ENCODE assay signal across 26 mouse cellular contexts in the genomic region with DNA sequence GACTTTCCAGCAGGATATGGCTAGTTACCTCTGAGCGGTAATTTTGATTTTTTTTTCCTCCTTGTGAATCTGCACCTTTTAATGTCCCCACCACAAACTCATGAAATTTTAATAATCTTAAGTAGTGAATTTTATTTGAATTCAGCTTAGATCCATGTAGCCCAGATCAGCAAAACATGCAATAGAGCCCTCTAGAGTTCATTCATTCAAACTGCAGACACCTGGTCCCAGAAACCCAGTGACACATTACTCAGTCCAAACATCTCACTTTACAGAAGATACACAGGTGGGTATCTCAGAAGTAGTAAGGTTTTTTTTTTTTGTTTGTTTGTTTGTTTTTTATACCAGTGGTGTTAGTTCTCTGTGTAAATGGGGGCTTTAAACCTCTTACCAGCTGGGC.
DNase-seq lines count a peak whose midpoint lies in the region; ATAC-seq and TF ChIP-seq lines count a peak whose summit lies in the region.
"Had no signal": no experiment of that assay in that cellular context is flagged by ENCODE, and none has a peak within 500 bp of the region (broad histone marks: within the 10 kb centered on the region; RNA-seq: fewer than 3 reads in every experiment).

No protein-coding gene starts in this region.

- H3K27me3 ChIP-seq in lung, postnatal 0 days (replicated peaks; ENCODE audit: insufficient read depth, low read length): no peaks in the 10 kb centered on the region
- no peaks in the 10 kb centered on the region for H3K27me3 ChIP-seq in CH12.LX (replicated peaks)
- H3K27me3 ChIP-seq in forebrain, embryonic 13.5 days: no peaks in the 10 kb centered on the region
- H3K27me3 ChIP-seq: embryonic facial prominence, embryonic 13.5 days; forebrain, embryonic 12.5 days; heart, embryonic 13.5 days; hindbrain, embryonic 12.5 days; neural tube, embryonic 15.5 days had no signal

- no peak for TF ChIP-seq POLR2A in CH12.LX (IDR thresholded peaks at IDR 0.05; ENCODE audit: low read depth, low read length)

- no peaks in the 10 kb centered on the region for H3K9me3 ChIP-seq in lung, postnatal 0 days (ENCODE audit: low read length)
- no peaks in the 10 kb centered on the region for H3K9me3 ChIP-seq in CH12.LX (replicated peaks; ENCODE audit: low read length)
- no peaks in the 10 kb centered on the region for H3K9me3 ChIP-seq in forebrain, embryonic 13.5 days (replicated peaks)
- H3K9me3 ChIP-seq: embryonic facial prominence, embryonic 13.5 days; heart, embryonic 13.5 days; hindbrain, embryonic 12.5 days; neural tube, embryonic 15.5 days had no signal

- WGBS in lung, postnatal 0 days: 100% methylated on average over 1 of the region's 1 CpGs
- WGBS in forebrain, embryonic 13.5 days: 97% methylated on average over 1 of the region's 1 CpGs

- H3K9ac ChIP-seq in lung, postnatal 0 days (replicated peaks; ENCODE audit: low read depth): no peak overlapping the region
- H3K9ac ChIP-seq in CH12.LX (ENCODE audit: insufficient read depth, low read depth): no peak overlapping the region
- no peak overlapping the region for H3K9ac ChIP-seq in forebrain, embryonic 13.5 days
- H3K9ac ChIP-seq: embryonic facial prominence, embryonic 13.5 days; forebrain, embryonic 12.5 days; heart, embryonic 13.5 days; hindbrain, embryonic 12.5 days; liver, embryonic 14.5 days; neural tube, embryonic 15.5 days had no signal

- no peak overlapping the region for H3K4me2 ChIP-seq in lung, postnatal 0 days (replicated peaks; ENCODE audit: low read depth, low read length)
- no peak overlapping the region for H3K4me2 ChIP-seq in CH12.LX (ENCODE audit: insufficient read depth, low read depth, poor library complexity, severe bottlenecking)
- no peak overlapping the region for H3K4me2 ChIP-seq in forebrain, embryonic 13.5 days
- H3K4me2 ChIP-seq: embryonic facial prominence, embryonic 13.5 days; forebrain, embryonic 12.5 days; heart, embryonic 13.5 days; hindbrain, embryonic 12.5 days; neural tube, embryonic 15.5 days had no signal

- peak; percentile 7 for TF ChIP-seq RAD21 in CH12.LX (IDR thresholded peaks at IDR 0.05; ENCODE audit: low read depth, low read length)

- no peak for DNase-seq in layer of hippocampus, adult 2 months (ENCODE audit: low spot score in 2 of 2)
- DNase-seq in layer of hippocampus, postnatal 10 days (ENCODE audit: low spot score in 2 of 2): no peak
- no peak for DNase-seq in lung, postnatal 0 days (ENCODE audit: low spot score)
- DNase-seq in lung, postnatal 36 days: no peak
- DNase-seq in CH12.LX (ENCODE audit: extremely low read depth) (no peak), R1 (ENCODE audit: low read depth, low spot score) (peak; percentile 12)
- DNase-seq: adrenal gland, postnatal 14 days; cerebellum, adult 2 months; cerebellum, postnatal 36 days; embryo, embryonic 11 days; heart, postnatal 14 days; kidney, adult 8-10 months; kidney, postnatal 25 days; right cerebral cortex, postnatal 14 days had no signal

- in situ Hi-C loops in CH12.LX (cut with MboI; ENCODE audit: low pct_ligation_motif_present, low pct_unique_long_range_greater_than_20kb, low sequenced_read_pairs): no loop called here

- dilution Hi-C loops in CH12.LX (cut with MboI; ENCODE audit: extremely low pct_ligation_motif_present, extremely low pct_unique_long_range_greater_than_20kb, low sequenced_read_pairs): no loop called here

- no peaks in the 10 kb centered on the region for H3K36me3 ChIP-seq in lung, postnatal 0 days (ENCODE audit: insufficient read depth, low read length)
- H3K36me3 ChIP-seq in CH12.LX (replicated peaks in 1 of 2; ENCODE audit: control insufficient read depth in 1 of 2, insufficient read depth in 1 of 2, low read length in 1 of 2): no peaks in the 10 kb centered on the region
- H3K36me3 ChIP-seq in forebrain, embryonic 13.5 days (ENCODE audit: poor library complexity, severe bottlenecking): no peaks in the 10 kb centered on the region
- H3K36me3 ChIP-seq: embryonic facial prominence, embryonic 13.5 days; forebrain, embryonic 12.5 days; heart, embryonic 13.5 days; hindbrain, embryonic 12.5 days; midbrain, embryonic 10.5 days; neural tube, embryonic 15.5 days had no signal

- no peak for ATAC-seq in lung, postnatal 0 days
- ATAC-seq in forebrain, embryonic 13.5 days: no peak
- ATAC-seq: CD4-positive, CD25-positive, alpha-beta regulatory T cell, adult 4 months; inflammation-experienced regulatory T-cells, adult 6 months had no signal

- no peaks in the 10 kb centered on the region for H3K79me2 ChIP-seq in CH12.LX (replicated peaks; ENCODE audit: control insufficient read depth, extremely low read depth, insufficient read depth, poor library complexity, severe bottlenecking)

- no peaks in the 10 kb centered on the region for H3K4me1 ChIP-seq in lung, postnatal 0 days (ENCODE audit: insufficient read depth, low read depth, low read length)
- H3K4me1 ChIP-seq in CH12.LX (ENCODE audit: control insufficient read depth in 1 of 2, insufficient read depth in 2 of 2): no peaks in the 10 kb centered on the region
- peaks cover 13% of the 10 kb centered on the region for H3K4me1 ChIP-seq in forebrain, embryonic 13.5 days
- H3K4me1 ChIP-seq: embryonic facial prominence, embryonic 13.5 days; heart, embryonic 13.5 days had no signal

- no peak for TF ChIP-seq EP300 in lung, postnatal 0 days (IDR thresholded peaks at IDR 0.05)
- no peak for TF ChIP-seq EP300 in CH12.LX (IDR thresholded peaks at IDR 0.05; ENCODE audit: low read length)

- H3K4me3 ChIP-seq in layer of hippocampus, adult 2 months: no peak overlapping the region
- no peak overlapping the region for H3K4me3 ChIP-seq in lung, postnatal 0 days (ENCODE audit: low read depth, low read length)
- no peak overlapping the region for H3K4me3 ChIP-seq in CH12.LX (replicated peaks in 1 of 3; ENCODE audit: low read depth in 2 of 3, low read length in 2 of 3, poor library complexity in 1 of 3)
- no peak overlapping the region for H3K4me3 ChIP-seq in forebrain, embryonic 13.5 days
- H3K4me3 ChIP-seq: embryonic facial prominence, embryonic 13.5 days; erythroblast, embryonic 14.5 days; forebrain, embryonic 12.5 days; heart, embryonic 13.5 days; hindbrain, embryonic 12.5 days; midbrain, embryonic 10.5 days; neural tube, embryonic 15.5 days had no signal

- H3K27ac ChIP-seq in layer of hippocampus, adult 2 months: no peak overlapping the region
- no peak overlapping the region for H3K27ac ChIP-seq in lung, postnatal 0 days (ENCODE audit: low read length)
- H3K27ac ChIP-seq in CH12.LX (ENCODE audit: insufficient read depth, low read depth): no peak overlapping the region
- H3K27ac ChIP-seq in forebrain, embryonic 13.5 days: no peak overlapping the region
- H3K27ac ChIP-seq: embryonic facial prominence, embryonic 13.5 days; forebrain, embryonic 12.5 days; heart, embryonic 13.5 days; hindbrain, embryonic 12.5 days; liver, embryonic 14.5 days; macrophage; midbrain, embryonic 10.5 days; neural tube, embryonic 15.5 days had no signal

- TF ChIP-seq CTCF in layer of hippocampus, adult 2 months (conservative IDR thresholded peaks at IDR 0.05): peak; percentile 68
- 0 out of 2 replicates have a peak, but pooled peaks have one; percentile 5 for TF ChIP-seq CTCF in lung, postnatal 0 days (IDR thresholded peaks at IDR 0.05)
- peak; percentile 8 to 30; a peak in 1 of 4 replicates for TF ChIP-seq CTCF in CH12.LX (conservative IDR thresholded peaks at IDR 0.05 in 1 of 2, IDR thresholded peaks at IDR 0.05 in 1 of 2; ENCODE audit: low read depth in 2 of 2, low read length in 2 of 2)

TF ChIP-seq in CH12.LX, 34 proteins besides CTCF, POLR2A, EP300 and RAD21:
- TF ChIP-seq HCFC1 (IDR thresholded peaks at IDR 0.05; ENCODE audit: low read depth, low read length) (no peak), SIN3A (IDR thresholded peaks at IDR 0.05; ENCODE audit: low read length) (no peak), USF2 (conservative IDR thresholded peaks at IDR 0.05; ENCODE audit: low read depth, low read length) (no peak), TCF12 (IDR thresholded peaks at IDR 0.05; ENCODE audit: low read depth, low read length) (no peak), NELFE (IDR thresholded peaks at IDR 0.05; ENCODE audit: low read depth, low read length) (no peak), USF1 (IDR thresholded peaks at IDR 0.05; ENCODE audit: low read depth, low read length) (no peak), MAX (IDR thresholded peaks at IDR 0.05; ENCODE audit: low read length) (no peak), POLR2AphosphoS2 (IDR thresholded peaks at IDR 0.05; ENCODE audit: low read depth, low read length) (no peak)

Comparison
In these comparisons a context has a peak if more than half of its experiments do, and no peak if none do; other contexts are left out.
1. CTCF ChIP-seq: peak in every context shown above with its lines; median percentile 68 in layer of hippocampus, adult 2 months; 19 in CH12.LX; 5 in lung, postnatal 0 days.